In genomic region chr2:19301251-19301650, GRCm38 (mm10) we compare ENCODE assay signal across 11 mouse cellular contexts.
DNase-seq lines count a peak whose midpoint lies in the region; ATAC-seq lines count a peak whose summit lies in the region.
"Had no signal": no experiment of that assay in that cellular context is flagged by ENCODE, and none has a peak within 500 bp of the region (broad histone marks: within the 10 kb centered on the region; RNA-seq: fewer than 3 reads in every experiment).

No protein-coding gene starts in this region.

- H3K27ac ChIP-seq in heart, embryonic 11.5 days (ENCODE audit: low read depth, low read length) = no peak overlapping the region
- H3K27ac ChIP-seq in lung, embryonic 16.5 days (ENCODE audit: low read length) = 0 out of 2 replicates have a peak overlapping the region, but pooled peaks have one; percentile 37
- no peak overlapping the region for H3K27ac ChIP-seq in forebrain, embryonic 10.5 days
- H3K27ac ChIP-seq in forebrain, embryonic 13.5 days = no peak overlapping the region
- H3K27ac ChIP-seq: embryonic facial prominence, embryonic 13.5 days; limb, embryonic 13.5 days had no signal

- no peaks in the 10 kb centered on the region for H3K4me1 ChIP-seq in heart, embryonic 11.5 days (ENCODE audit: control insufficient read depth, insufficient read depth, low read length)
- peaks cover 4% of the 10 kb centered on the region; the same call in 1 of the 2 replicates for H3K4me1 ChIP-seq in lung, embryonic 16.5 days (replicated peaks; ENCODE audit: control insufficient read depth, insufficient read depth, low read length)
- H3K4me1 ChIP-seq in forebrain, embryonic 10.5 days = peaks cover 4% of the 10 kb centered on the region
- H3K4me1 ChIP-seq in forebrain, embryonic 13.5 days = no peaks in the 10 kb centered on the region
- H3K4me1 ChIP-seq: embryonic facial prominence, embryonic 13.5 days; limb, embryonic 13.5 days had no signal

- H3K4me3 ChIP-seq in heart, embryonic 11.5 days (ENCODE audit: low read depth, low read length) = no peak overlapping the region
- no peak overlapping the region for H3K4me3 ChIP-seq in lung, embryonic 16.5 days (ENCODE audit: low read length)
- H3K4me3 ChIP-seq in forebrain, embryonic 10.5 days = no peak overlapping the region
- no peak overlapping the region for H3K4me3 ChIP-seq in forebrain, embryonic 13.5 days
- H3K4me3 ChIP-seq: embryonic facial prominence, embryonic 13.5 days; limb, embryonic 13.5 days had no signal

- H3K27me3 ChIP-seq in heart, embryonic 11.5 days (ENCODE audit: control insufficient read depth, insufficient read depth, low read length) = no peaks in the 10 kb centered on the region
- H3K27me3 ChIP-seq in lung, embryonic 16.5 days (ENCODE audit: control insufficient read depth, insufficient read depth, low read depth, low read length) = no peaks in the 10 kb centered on the region
- H3K27me3 ChIP-seq in forebrain, embryonic 10.5 days (ENCODE audit: poor library complexity, severe bottlenecking) = no peaks in the 10 kb centered on the region
- no peaks in the 10 kb centered on the region for H3K27me3 ChIP-seq in forebrain, embryonic 13.5 days
- H3K27me3 ChIP-seq: embryonic facial prominence, embryonic 13.5 days; limb, embryonic 13.5 days had no signal

- intact Hi-C loops in heart, postnatal 25 days (cut with DNase I) = no loop called here

- no peak for ATAC-seq in heart, embryonic 11.5 days (replicated peaks; ENCODE audit: insufficient number of reproducible peaks, low FRiP score, low TSS enrichment)
- ATAC-seq in lung, embryonic 16.5 days (ENCODE audit: low read depth) = peak; percentile 73
- ATAC-seq in forebrain, embryonic 13.5 days = no peak
- ATAC-seq: Patski had no signal

- DNase-seq in heart, postnatal 25 days (ENCODE audit: low spot score) = no peak
- DNase-seq in MEL-GATA-1-ER (ENCODE audit: extremely low read depth, low read depth) = peak; percentile 16
- peak; percentile 48 to 52 for DNase-seq in spleen, postnatal 36 days (ENCODE audit: low spot score in 2 of 2)
- no peak for DNase-seq in forebrain, embryonic 10.5 days (ENCODE audit: extremely low spot score, low spot score)
- DNase-seq in kidney, postnatal 25 days = no peak

- 12% methylated on average over 6 of the region's 6 CpGs for WGBS in heart, embryonic 11.5 days (ENCODE audit: insufficient replicate concordance)
- 7% methylated on average over 6 of the region's 6 CpGs for WGBS in lung, embryonic 16.5 days
- WGBS in forebrain, embryonic 10.5 days = 25% methylated on average over 6 of the region's 6 CpGs
- 19% methylated on average over 6 of the region's 6 CpGs for WGBS in forebrain, embryonic 13.5 days

- H3K4me2 ChIP-seq in heart, embryonic 11.5 days = 0 out of 2 replicates have a peak overlapping the region, but pooled peaks have one; percentile 2
- H3K4me2 ChIP-seq in lung, embryonic 16.5 days (ENCODE audit: low read depth, low read length) = peak overlapping the region; percentile 0; the same call in 1 of the 2 replicates
- H3K4me2 ChIP-seq in forebrain, embryonic 13.5 days = no peak overlapping the region
- H3K4me2 ChIP-seq: embryonic facial prominence, embryonic 13.5 days; limb, embryonic 13.5 days had no signal

- no peaks in the 10 kb centered on the region for H3K9me3 ChIP-seq in heart, embryonic 11.5 days (replicated peaks; ENCODE audit: control insufficient read depth, low read length)
- H3K9me3 ChIP-seq in lung, embryonic 16.5 days (ENCODE audit: control insufficient read depth, low read length) = no peaks in the 10 kb centered on the region
- no peaks in the 10 kb centered on the region for H3K9me3 ChIP-seq in forebrain, embryonic 10.5 days
- no peaks in the 10 kb centered on the region for H3K9me3 ChIP-seq in forebrain, embryonic 13.5 days (replicated peaks)
- H3K9me3 ChIP-seq: embryonic facial prominence, embryonic 13.5 days; limb, embryonic 13.5 days had no signal

- H3K9ac ChIP-seq in heart, embryonic 11.5 days (ENCODE audit: low read depth, low read length) = no peak overlapping the region
- no peak overlapping the region for H3K9ac ChIP-seq in lung, embryonic 16.5 days (ENCODE audit: low read length)
- H3K9ac ChIP-seq in forebrain, embryonic 13.5 days = no peak overlapping the region
- H3K9ac ChIP-seq: embryonic facial prominence, embryonic 13.5 days; limb, embryonic 13.5 days had no signal

- H3K36me3 ChIP-seq in heart, embryonic 11.5 days (ENCODE audit: control insufficient read depth, insufficient read depth, low read length) = no peaks in the 10 kb centered on the region
- H3K36me3 ChIP-seq in lung, embryonic 16.5 days (ENCODE audit: control insufficient read depth, insufficient read depth, low read length) = no peaks in the 10 kb centered on the region
- no peaks in the 10 kb centered on the region for H3K36me3 ChIP-seq in forebrain, embryonic 10.5 days (replicated peaks)
- no peaks in the 10 kb centered on the region for H3K36me3 ChIP-seq in forebrain, embryonic 13.5 days (ENCODE audit: poor library complexity, severe bottlenecking)
- H3K36me3 ChIP-seq: embryonic facial prominence, embryonic 13.5 days; limb, embryonic 13.5 days had no signal

Comparison
In these comparisons a context has a peak if more than half of its experiments do, and no peak if none do; other contexts are left out.
1. DNase-seq: peak in MEL-GATA-1-ER (single experiment) and spleen, postnatal 36 days (2 of 2); none in heart, postnatal 25 days (single experiment), forebrain, embryonic 10.5 days (single experiment) and kidney, postnatal 25 days (0 of 2).